In genomic region chr3:126295932-126296331, GRCm38 (mm10) we compare ENCODE assay signal across 17 mouse cellular contexts.
"Had no signal": no experiment of that assay in that cellular context is flagged by ENCODE, and none has a peak within 500 bp of the region (broad histone marks: within the 10 kb centered on the region; RNA-seq: fewer than 3 reads in every experiment).

No protein-coding gene starts in this region.

- H3K9ac ChIP-seq: neural tube, embryonic 12.5 days; neural tube, embryonic 13.5 days; neural tube, embryonic 15.5 days; stomach, embryonic 15.5 days had no signal

- H3K27ac ChIP-seq: neural tube, embryonic 12.5 days; neural tube, embryonic 13.5 days; neural tube, embryonic 15.5 days; stomach, embryonic 15.5 days; stomach, postnatal 0 days had no signal

- H3K27me3 ChIP-seq: neural tube, embryonic 12.5 days; neural tube, embryonic 13.5 days; neural tube, embryonic 15.5 days; stomach, embryonic 15.5 days had no signal

- DNase-seq: retina, postnatal 1 day; right cerebral cortex, adult 18-20 months; right cerebral cortex, postnatal 14 days; right cerebral cortex, postnatal 25 days; right cerebral cortex, postnatal 4 days; spleen, adult 18-20 months; thymus, adult 18-20 months; thymus, adult 2 months; thymus, postnatal 14 days; thymus, postnatal 25 days; thymus, postnatal 36 days; thymus, postnatal 4 days had no signal

- H3K4me3 ChIP-seq: neural tube, embryonic 12.5 days; neural tube, embryonic 13.5 days; neural tube, embryonic 15.5 days; stomach, embryonic 15.5 days had no signal

- H3K9me3 ChIP-seq: neural tube, embryonic 12.5 days; neural tube, embryonic 13.5 days; neural tube, embryonic 15.5 days; stomach, embryonic 15.5 days had no signal

- H3K36me3 ChIP-seq: neural tube, embryonic 12.5 days; neural tube, embryonic 13.5 days; neural tube, embryonic 15.5 days; stomach, embryonic 15.5 days had no signal

- H3K4me1 ChIP-seq: neural tube, embryonic 12.5 days; neural tube, embryonic 13.5 days; neural tube, embryonic 15.5 days; stomach, embryonic 15.5 days had no signal

- H3K4me2 ChIP-seq: neural tube, embryonic 12.5 days; neural tube, embryonic 13.5 days; neural tube, embryonic 15.5 days; stomach, embryonic 15.5 days had no signal
